Mouse (Mus musculus): Measurements from ENCODE around the gene Nprl2.

DNA sequence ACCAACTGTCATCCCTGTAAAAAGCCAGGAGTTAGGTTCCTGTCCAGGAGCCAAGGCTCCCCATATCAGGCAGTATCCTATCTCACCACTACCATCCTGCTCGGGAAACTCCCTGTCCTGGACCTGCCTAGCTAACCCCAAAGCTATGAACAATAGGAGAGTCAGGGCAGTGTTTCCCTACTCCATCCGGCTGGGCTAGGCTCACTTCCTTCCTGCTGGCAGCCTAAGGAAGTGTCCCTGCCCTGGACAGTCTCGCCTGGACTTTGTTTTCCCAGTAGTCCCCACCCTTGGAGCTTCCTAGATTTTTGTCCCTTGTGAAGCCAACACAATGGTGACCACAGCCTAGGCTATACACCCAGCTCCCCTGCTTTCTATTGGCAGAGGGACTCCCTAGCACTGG, 24.8 kb downstream of the Nprl2 start:
- TF ChIP-seq CTCF (IDR thresholded peaks at IDR 0.05; ENCODE audit: extremely low read depth, insufficient read depth, low read length) (no peak), POLR2A (IDR thresholded peaks at IDR 0.05; ENCODE audit: extremely low read depth, insufficient read depth, low read length) (0 out of 2 replicates have a peak, but pooled peaks have one; percentile 24)
